Mouse (Mus musculus) activated CD4-positive, CD25-positive, alpha-beta regulatory T cell, adult 4 months (primary cell): Measurements from ENCODE around the gene Cldn1. TPM values are rescaled to one million over a fixed set of nuclear protein-coding genes. Genes with fewer than 3 reads are reported as not detected.

ENCODE experiments used
- polyA plus RNA-seq, 2 experiments: library from polyadenylated mRNA; unstranded; fragments of 100-300 nt; shearing (Covaris generic); gene quantifications; one replicate each; pipeline ENCODE4 v1.2.1; 2017

Cldn1 gene
- polyA plus RNA-seq, 2 experiments from 2014 or later = not detected

Other genes starting within 250 kb of the Cldn1 start
- gene Cldn16, start 91.3 kb upstream of the Cldn1 start, polyA plus RNA-seq = not detected
- gene Tmem207, start 154.9 kb upstream of the Cldn1 start, polyA plus RNA-seq = not detected
- gene Il1rap, start 209.9 kb upstream of the Cldn1 start, polyA plus RNA-seq = 1 to 10 TPM; 8.4 to 8.8 TPM